Mouse (Mus musculus) hematopoietic stem cell, adult 5-6 weeks (primary cell): ENCODE results near the gene Mia. TPM values are rescaled to one million over a fixed set of nuclear protein-coding genes. Genes with fewer than 3 reads are reported as not detected.

Source experiments
- ATAC-seq, 2 experiments: fragments of 125-278 bp in 1 of 2; replicated peaks in 1 of 2; 2 replicates each; pipeline ENCODE4 v1.8.0; 2016 to 2017; ENCODE audit warnings: inconsistent platforms in 2 of 2, mild to moderate bottlenecking in 2 of 2, moderate number of reproducible peaks in 2 of 2, low read depth in 1 of 2, moderate TSS enrichment in 1 of 2; ENCODE audit not compliant: low FRiP score in 2 of 2, poor library complexity in 2 of 2, severe bottlenecking in 2 of 2, insufficient read depth in 1 of 2, low TSS enrichment in 1 of 2
- total RNA-seq: library from RNA; stranded (forward); fragments of 172-1452, 232-1000 nt; gene quantifications from 2 replicates; pipeline ENCODE4 v1.2.3, GENCODE M21; 2017

Mia gene
- total RNA-seq, 1 experiment from 2014 or later = not detected

- ATAC-seq = 0 out of 4 replicates have a peak, but pooled peaks of 1 of the 2 experiments have one; percentile 9
Observed at GRCm38 (mm10) chr7:27132588-27132987, 48.4 kb downstream of the Mia start.

GRCm38 (mm10) chr7:27131387-27131786, 49.6 kb downstream of the Mia start:
- no peak for ATAC-seq

- no peak for ATAC-seq
Observed at GRCm38 (mm10) chr7:27130521-27131370, 50.2 kb downstream of the Mia start.

- ATAC-seq = no peak
Observed at GRCm38 (mm10) chr7:27129811-27130210, 51.1 kb downstream of the Mia start.

Other genes starting within 250 kb of the Mia start
- not detected in 2 replicates for gene Cyp2a22, start 241.8 kb downstream of the Mia start, total RNA-seq
- not detected in 2 replicates for gene Cyp2a12, start 152.1 kb downstream of the Mia start, total RNA-seq
- gene Cyp2f2, start 61.2 kb downstream of the Mia start, total RNA-seq = not detected in 2 replicates
- not detected in 2 replicates for gene Cyp2t4, start 27.4 kb downstream of the Mia start, total RNA-seq
- 21.0 and 24.1 TPM in 2 replicates for gene Egln2, start 14.4 kb downstream of the Mia start, total RNA-seq
- 15.4 and 21.1 TPM in 2 replicates for gene Rab4b, start 2.3 kb downstream of the Mia start, total RNA-seq
- gene Gm21983, start 71 bp downstream of the Mia start, total RNA-seq = not detected in 2 replicates
- 1.9 and 3.5 TPM in 2 replicates for gene BC024978, start 14.6 kb upstream of the Mia start, total RNA-seq
- 77.9 and 95.9 TPM in 2 replicates for gene Snrpa, start 15.1 kb upstream of the Mia start, total RNA-seq
- 8.1 and 10.7 TPM in 2 replicates for gene Itpkc, start 47.5 kb upstream of the Mia start, total RNA-seq
- gene Coq8b, start 51.9 kb upstream of the Mia start, total RNA-seq = 9.4 and 13.8 TPM in 2 replicates
- 1.6 and 2.4 TPM in 2 replicates for gene Numbl, start 77.3 kb upstream of the Mia start, total RNA-seq
- 1.9 TPM in 1 of 2 replicates, not detected in the other for gene Ltbp4, start 156.5 kb upstream of the Mia start, total RNA-seq
- gene Shkbp1, start 174.9 kb upstream of the Mia start, total RNA-seq = 15.8 and 22.4 TPM in 2 replicates
- not detected in 2 replicates for gene Gm20479, start 176.3 kb upstream of the Mia start, total RNA-seq